Mouse (Mus musculus) erythroblast, embryonic 14.5 days (primary cell): ENCODE data around the gene Foxred1. TPM values are rescaled to one million over a fixed set of nuclear protein-coding genes. Genes with fewer than 3 reads are reported as not detected.
A peak's percentile ranks its signal among the peaks of the same experiment; 100 is the strongest.

ENCODE experiments used
- H3K27me3 ChIP-seq: 2 replicates; pipeline ENCODE4 v1.6.1; 2012; ENCODE audit warnings: inconsistent platforms; ENCODE audit not compliant: control insufficient read depth
- H3K36me3 ChIP-seq: 2 replicates; pipeline ENCODE4 v1.6.1; 2012; ENCODE audit warnings: mild to moderate bottlenecking, inconsistent platforms; ENCODE audit not compliant: control insufficient read depth
- H3K4me1 ChIP-seq: 2 replicates; pipeline ENCODE4 v1.6.1; 2012; ENCODE audit warnings: inconsistent platforms; ENCODE audit not compliant: control insufficient read depth
- H3K4me3 ChIP-seq: replicated peaks from 2 replicates; pipeline ENCODE3; 2012; ENCODE audit warnings: moderate library complexity, mild to moderate bottlenecking, inconsistent platforms
- H3K9me3 ChIP-seq: 2 replicates; pipeline ENCODE4 v1.6.1; 2012; ENCODE audit warnings: low read length, inconsistent platforms, mixed read lengths; ENCODE audit not compliant: control insufficient read depth
- GATA1 ChIP-seq: IDR thresholded peaks from 2 replicates; pipeline ENCODE4 v1.6.1; 2012; ENCODE audit warnings: low read length, inconsistent platforms, mixed read lengths
- TAL1 ChIP-seq: IDR thresholded peaks from 3 replicates; pipeline ENCODE4 v1.6.1; 2012; ENCODE audit warnings: low read length, inconsistent platforms, mixed read lengths
- polyA plus RNA-seq: library from polyadenylated mRNA; stranded (reverse); fragments of >175 nt; gene quantifications from 2 replicates; pipeline ENCODE4 v1.2.3, GENCODE M21; 2012

Foxred1 gene
- 0.41 and 0.56 TPM in 2 replicates for polyA plus RNA-seq

GRCm38 (mm10) chr9:35210542-35211474 lies at the start of gene Foxred1:
Foxred1 (minus strand) TSS chr9:35211055.
- peaks cover 30% of the 10 kb centered on the region for H3K4me1 ChIP-seq
- H3K27me3 ChIP-seq, result no peaks in the 10 kb centered on the region
- TF ChIP-seq TAL1 (no peak), GATA1 (no peak)
- H3K36me3 ChIP-seq, result peaks cover 72% of the 10 kb centered on the region
- peak within 1 kb of the TSS; percentile 97 for H3K4me3 ChIP-seq
- H3K9me3 ChIP-seq, result peaks cover 3% of the 10 kb centered on the region; the same call in 1 of the 2 replicates

- TF ChIP-seq TAL1 (no peak), GATA1 (no peak)
- Histone ChIP-seq H3K4me3 (no peak overlapping the region), H3K36me3 (no peaks in the 10 kb centered on the region; the same call in 1 of the 2 replicates), H3K27me3 (no peaks in the 10 kb centered on the region), H3K9me3 (no peaks in the 10 kb centered on the region), H3K4me1 (peaks cover 13% of the 10 kb centered on the region)
These were observed 46.5 kb upstream of the Foxred1 start for GRCm38 (mm10) chr9:35257365-35257764.

GRCm38 (mm10) chr9:35249476-35249875 lies 38.6 kb upstream of the Foxred1 start:
- no peak overlapping the region for H3K4me3 ChIP-seq
- no peaks in the 10 kb centered on the region for H3K4me1 ChIP-seq
- no peaks in the 10 kb centered on the region for H3K9me3 ChIP-seq
- TF ChIP-seq GATA1 (no peak), TAL1 (no peak)
- no peaks in the 10 kb centered on the region for H3K36me3 ChIP-seq
- no peaks in the 10 kb centered on the region for H3K27me3 ChIP-seq

- no peaks in the 10 kb centered on the region for H3K4me1 ChIP-seq
- H3K27me3 ChIP-seq, result no peaks in the 10 kb centered on the region
- no peaks in the 10 kb centered on the region for H3K9me3 ChIP-seq
- no peaks in the 10 kb centered on the region for H3K36me3 ChIP-seq
- TF ChIP-seq GATA1 (no peak), TAL1 (no peak)
- H3K4me3 ChIP-seq, result no peak overlapping the region
These were observed 36.5 kb upstream of the Foxred1 start for GRCm38 (mm10) chr9:35247405-35247804.

- Histone ChIP-seq H3K36me3 (peaks cover 3% of the 10 kb centered on the region), H3K27me3 (no peaks in the 10 kb centered on the region), H3K4me1 (no peaks in the 10 kb centered on the region), H3K4me3 (no peak overlapping the region), H3K9me3 (no peaks in the 10 kb centered on the region)
- TF ChIP-seq TAL1 (no peak), GATA1 (no peak)
These were observed 28.9 kb upstream of the Foxred1 start for GRCm38 (mm10) chr9:35239734-35240133.

- no peaks in the 10 kb centered on the region for H3K4me1 ChIP-seq
- H3K27me3 ChIP-seq, result no peaks in the 10 kb centered on the region
- peaks cover 7% of the 10 kb centered on the region for H3K36me3 ChIP-seq
- no peak overlapping the region for H3K4me3 ChIP-seq
- TF ChIP-seq TAL1 (no peak), GATA1 (no peak)
- H3K9me3 ChIP-seq, result no peaks in the 10 kb centered on the region
These were observed 28.2 kb upstream of the Foxred1 start for GRCm38 (mm10) chr9:35238915-35239571.

- Histone ChIP-seq H3K4me3 (no peak overlapping the region), H3K4me1 (no peaks in the 10 kb centered on the region), H3K27me3 (no peaks in the 10 kb centered on the region), H3K36me3 (peaks cover 12% of the 10 kb centered on the region), H3K9me3 (no peaks in the 10 kb centered on the region)
- TF ChIP-seq TAL1 (no peak), GATA1 (no peak)
These were observed 27.5 kb upstream of the Foxred1 start for GRCm38 (mm10) chr9:35238371-35238770.

- Histone ChIP-seq H3K27me3 (no peaks in the 10 kb centered on the region), H3K4me1 (no peaks in the 10 kb centered on the region), H3K9me3 (no peaks in the 10 kb centered on the region), H3K36me3 (peaks cover 17% of the 10 kb centered on the region), H3K4me3 (no peak overlapping the region)
- TF ChIP-seq GATA1 (no peak), TAL1 (no peak)
These were observed 25.1 kb upstream of the Foxred1 start for GRCm38 (mm10) chr9:35235996-35236395.

- Histone ChIP-seq H3K4me1 (no peaks in the 10 kb centered on the region), H3K27me3 (no peaks in the 10 kb centered on the region), H3K36me3 (peaks cover 12% of the 10 kb centered on the region), H3K4me3 (no peak overlapping the region), H3K9me3 (no peaks in the 10 kb centered on the region)
- TF ChIP-seq TAL1, result no peak
- no peak for TF ChIP-seq GATA1
These were observed 17.8 kb upstream of the Foxred1 start for GRCm38 (mm10) chr9:35228671-35229070.
